Mouse (Mus musculus): ENCODE measurements around the gene Adarb1. TPM values are rescaled to one million over a fixed set of nuclear protein-coding genes. Genes with fewer than 3 reads are reported as not detected.

Gene Adarb1
- polyA plus RNA-seq, 1 experiment from 2014 or later = 5.1 TPM

DNA sequence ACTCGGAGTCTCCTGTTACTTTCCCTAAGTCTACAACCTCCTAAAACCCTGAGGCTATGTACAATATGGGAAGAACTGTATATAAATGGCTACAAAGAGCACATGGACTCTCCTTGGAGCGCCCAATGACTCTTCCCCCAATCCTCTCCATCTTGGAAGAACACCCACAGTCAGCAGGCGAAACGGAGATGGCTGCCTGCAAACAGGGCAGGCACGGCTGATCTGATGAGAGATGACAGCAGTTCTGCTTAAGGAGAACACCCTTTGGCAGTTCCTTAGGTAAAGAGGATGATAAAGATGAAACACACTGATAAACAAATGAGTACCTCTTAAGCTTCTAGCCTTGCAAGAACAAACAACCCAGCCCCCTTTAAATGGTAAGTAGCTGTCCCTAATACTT, 43.7 kb downstream of the Adarb1 start:
- no peaks in the 10 kb centered on the region for H3K9me3 ChIP-seq
- H3K27ac ChIP-seq (replicated peaks) = no peak overlapping the region
- peaks cover 32% of the 10 kb centered on the region for H3K4me1 ChIP-seq
- DNase-seq (ENCODE audit: low spot score) = no peak
- 83% methylated on average over 5 of the region's 5 CpGs for WGBS
- H3K36me3 ChIP-seq (replicated peaks) = no peaks in the 10 kb centered on the region
- H3K27me3 ChIP-seq (replicated peaks; ENCODE audit: low read depth, poor library complexity, severe bottlenecking) = no peaks in the 10 kb centered on the region
- H3K4me3 ChIP-seq = no peak overlapping the region

DNA sequence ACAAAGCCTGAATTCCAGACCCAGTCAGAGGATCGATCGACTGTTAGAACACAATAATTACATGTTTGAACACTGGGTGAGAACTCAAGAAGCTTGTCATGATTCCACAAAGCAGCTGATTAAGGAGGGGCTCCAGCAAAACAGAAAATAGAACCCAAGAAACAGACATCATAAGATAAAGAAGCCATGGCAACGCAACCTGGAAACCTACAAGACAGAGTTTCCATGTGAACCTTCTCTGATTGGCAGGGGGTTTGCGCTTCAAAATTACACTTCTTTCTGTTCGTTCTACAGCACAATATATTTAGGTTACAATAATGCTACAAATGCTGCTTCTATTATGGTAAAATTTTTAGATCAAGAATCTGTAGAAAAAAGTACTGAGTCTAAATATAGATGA, 47.9 kb downstream of the Adarb1 start:
- H3K27ac ChIP-seq (replicated peaks) = no peak overlapping the region
- 91% methylated on average over 5 of the region's 5 CpGs for WGBS
- no peak overlapping the region for H3K4me3 ChIP-seq
- no peaks in the 10 kb centered on the region for H3K27me3 ChIP-seq (replicated peaks; ENCODE audit: low read depth, poor library complexity, severe bottlenecking)
- peaks cover 38% of the 10 kb centered on the region for H3K4me1 ChIP-seq
- H3K36me3 ChIP-seq (replicated peaks) = no peaks in the 10 kb centered on the region
- no peak for DNase-seq (ENCODE audit: low spot score)
- H3K9me3 ChIP-seq = no peaks in the 10 kb centered on the region

DNA sequence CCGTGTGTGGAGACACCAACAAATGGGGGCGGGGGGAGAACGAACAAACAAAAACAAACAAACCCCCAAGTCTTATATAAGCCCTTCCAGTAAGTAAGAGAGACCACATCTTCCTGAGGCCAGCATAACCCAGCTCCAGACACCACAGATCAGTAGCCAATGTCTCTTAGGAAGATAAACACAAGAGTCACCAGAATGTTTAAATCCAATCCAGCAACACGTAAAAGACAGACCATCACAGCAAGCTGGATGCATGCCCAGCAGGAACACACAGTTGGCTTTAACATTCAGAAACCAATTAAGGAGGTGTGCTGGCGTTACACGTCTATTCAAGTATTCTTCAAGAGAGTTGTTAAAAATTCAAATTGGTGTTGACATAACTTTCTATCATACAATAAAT, 50.1 kb downstream of the Adarb1 start:
- Histone ChIP-seq H3K27me3 (replicated peaks; ENCODE audit: low read depth, poor library complexity, severe bottlenecking) (no peaks in the 10 kb centered on the region), H3K4me1 (peaks cover 36% of the 10 kb centered on the region), H3K4me3 (no peak overlapping the region), H3K36me3 (replicated peaks) (no peaks in the 10 kb centered on the region), H3K9me3 (no peaks in the 10 kb centered on the region), H3K27ac (replicated peaks) (no peak overlapping the region)
- WGBS = 80% methylated on average over 6 of the region's 6 CpGs
- no peak for DNase-seq (ENCODE audit: low spot score)

DNA sequence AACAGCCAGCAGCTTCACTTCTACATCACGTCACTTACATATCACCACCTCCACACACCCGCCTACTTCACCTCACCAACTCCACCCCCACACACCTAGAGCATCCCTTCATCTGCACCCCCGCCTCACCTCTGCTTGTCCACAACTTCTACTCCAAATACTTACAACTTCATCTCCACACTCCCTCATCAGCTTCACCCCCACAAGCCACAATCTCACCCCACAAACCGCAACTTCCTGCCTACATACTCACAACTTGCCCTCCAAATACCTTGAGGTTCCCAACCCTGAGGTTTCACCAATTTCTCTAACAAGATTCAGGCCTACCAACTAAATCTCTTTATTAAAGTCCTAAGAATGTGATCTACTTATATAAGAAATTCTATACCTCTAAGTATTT, 51.1 kb downstream of the Adarb1 start:
- Histone ChIP-seq H3K27me3 (replicated peaks; ENCODE audit: low read depth, poor library complexity, severe bottlenecking) (no peaks in the 10 kb centered on the region), H3K36me3 (replicated peaks) (no peaks in the 10 kb centered on the region), H3K9me3 (no peaks in the 10 kb centered on the region), H3K4me3 (no peak overlapping the region), H3K27ac (replicated peaks) (no peak overlapping the region), H3K4me1 (peaks cover 27% of the 10 kb centered on the region)
- 91% methylated on average over 4 of the region's 4 CpGs for WGBS
- DNase-seq (ENCODE audit: low spot score) = no peak

DNA sequence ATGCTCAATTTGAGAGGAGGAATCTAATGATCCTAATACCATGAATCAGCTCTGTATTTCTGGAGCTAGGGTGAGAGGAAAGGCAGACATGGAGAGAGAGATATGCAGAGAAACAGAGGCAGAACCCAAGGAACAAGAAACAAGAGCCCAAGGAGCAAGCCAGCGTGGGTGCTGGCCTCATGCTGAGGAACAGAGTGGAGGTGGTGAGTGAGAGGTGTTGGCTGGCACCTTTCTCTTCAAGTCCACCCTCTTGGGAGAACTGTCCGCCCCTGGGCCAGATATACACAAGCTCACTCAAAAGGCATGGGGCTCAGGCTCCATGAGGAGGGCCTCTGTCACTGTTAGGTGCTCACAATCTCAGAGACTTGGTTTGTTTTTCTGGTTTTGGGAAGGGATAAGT, 52.9 kb downstream of the Adarb1 start:
- Histone ChIP-seq H3K27ac (replicated peaks) (no peak overlapping the region), H3K27me3 (replicated peaks; ENCODE audit: low read depth, poor library complexity, severe bottlenecking) (no peaks in the 10 kb centered on the region), H3K4me3 (no peak overlapping the region), H3K9me3 (no peaks in the 10 kb centered on the region), H3K4me1 (peaks cover 18% of the 10 kb centered on the region), H3K36me3 (replicated peaks) (no peaks in the 10 kb centered on the region)
- 82% methylated on average over 2 of the region's 2 CpGs for WGBS
- no peak for DNase-seq (ENCODE audit: low spot score)

DNA sequence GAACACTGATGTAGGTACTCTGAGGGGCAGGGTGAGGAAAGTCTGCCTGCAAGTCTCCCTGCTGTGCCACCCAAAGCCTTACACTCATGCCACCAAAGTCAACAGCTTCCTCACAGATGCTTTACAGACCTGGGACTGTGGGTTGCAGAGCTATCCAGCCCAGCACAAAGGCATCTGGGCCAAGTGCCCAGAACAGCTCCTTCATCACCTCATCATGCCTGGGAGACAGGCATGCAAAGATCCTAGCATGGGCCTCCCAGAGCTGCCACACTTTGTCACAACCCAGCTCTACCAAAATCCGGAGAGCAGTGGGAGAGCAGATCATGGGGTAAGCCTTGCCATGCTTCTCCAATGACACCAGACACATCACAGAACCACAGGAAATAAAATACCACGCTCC, 57.6 kb downstream of the Adarb1 start:
- WGBS = 76% methylated on average over 2 of the region's 2 CpGs
- no peaks in the 10 kb centered on the region for H3K9me3 ChIP-seq
- no peak overlapping the region for H3K27ac ChIP-seq (replicated peaks)
- no peaks in the 10 kb centered on the region for H3K27me3 ChIP-seq (replicated peaks; ENCODE audit: low read depth, poor library complexity, severe bottlenecking)
- no peak overlapping the region for H3K4me3 ChIP-seq
- DNase-seq (ENCODE audit: low spot score) = no peak
- no peaks in the 10 kb centered on the region for H3K36me3 ChIP-seq (replicated peaks)
- H3K4me1 ChIP-seq = no peaks in the 10 kb centered on the region

DNA sequence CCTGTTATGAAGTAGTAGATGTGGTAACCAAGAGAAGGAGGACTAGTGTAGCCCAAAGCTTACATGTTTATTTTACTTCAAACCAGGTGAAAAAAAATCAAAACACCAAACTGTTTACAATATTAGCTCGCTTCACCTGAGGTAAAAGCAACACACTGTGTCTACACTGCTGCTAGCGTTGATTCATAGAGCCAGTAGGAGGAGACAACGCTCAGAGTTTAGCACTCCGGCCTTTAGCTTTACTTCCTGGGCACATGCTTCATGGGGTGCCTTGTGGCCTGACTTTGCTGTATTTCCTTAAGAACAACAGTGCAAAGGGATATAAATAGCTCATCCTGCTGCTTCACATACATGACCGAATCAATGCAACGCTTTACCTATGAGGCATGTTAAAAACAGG, 60.1 kb downstream of the Adarb1 start:
- DNase-seq (ENCODE audit: low spot score) = no peak
- no peak overlapping the region for H3K27ac ChIP-seq (replicated peaks)
- H3K4me1 ChIP-seq = peaks cover 3% of the 10 kb centered on the region; the same call in 1 of the 2 replicates
- H3K36me3 ChIP-seq (replicated peaks) = no peaks in the 10 kb centered on the region
- 90% methylated on average over 6 of the region's 6 CpGs for WGBS
- H3K27me3 ChIP-seq (replicated peaks; ENCODE audit: low read depth, poor library complexity, severe bottlenecking) = no peaks in the 10 kb centered on the region
- H3K9me3 ChIP-seq = no peaks in the 10 kb centered on the region
- no peak overlapping the region for H3K4me3 ChIP-seq

DNA sequence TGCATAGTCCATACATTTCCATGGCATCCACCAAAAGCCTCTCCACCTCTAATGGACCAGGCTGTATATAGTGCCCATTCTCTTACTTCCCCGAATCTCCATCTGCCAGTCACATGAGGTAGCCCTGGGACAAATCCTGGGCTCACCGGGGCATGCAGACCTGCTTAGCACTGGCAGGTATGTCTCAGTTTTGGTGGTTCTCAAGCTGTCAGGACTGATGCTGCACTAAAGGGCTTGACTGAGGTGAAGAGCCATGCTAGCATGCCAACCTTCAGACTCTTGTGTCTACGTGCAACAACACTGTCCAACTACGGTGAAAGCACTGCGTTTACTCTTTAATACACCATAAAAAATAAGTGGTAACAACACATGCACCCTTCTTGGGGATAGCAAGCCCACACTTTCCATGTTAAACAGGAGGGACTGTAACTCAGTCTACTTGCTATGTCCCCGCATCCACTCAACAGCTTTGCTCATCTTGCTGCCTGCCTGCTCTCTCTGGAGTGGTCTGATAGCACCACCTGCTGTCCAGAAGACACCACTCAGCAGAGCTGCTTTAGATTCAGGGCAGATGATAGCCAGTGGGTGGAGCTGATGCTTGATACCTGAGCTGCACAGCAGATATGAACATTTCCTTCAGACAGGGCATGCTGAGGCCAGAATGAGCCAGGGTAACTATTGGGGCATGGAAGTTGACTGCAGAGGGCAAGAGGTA, 64.9 kb downstream of the Adarb1 start:
- peak; percentile 82 for DNase-seq (ENCODE audit: low spot score)
- H3K27ac ChIP-seq (replicated peaks) = no peak overlapping the region
- H3K27me3 ChIP-seq (replicated peaks; ENCODE audit: low read depth, poor library complexity, severe bottlenecking) = no peaks in the 10 kb centered on the region
- H3K4me3 ChIP-seq = no peak overlapping the region
- peaks cover 3% of the 10 kb centered on the region; the same call in 1 of the 2 replicates for H3K36me3 ChIP-seq (replicated peaks)
- WGBS = 85% methylated on average over 6 of the region's 6 CpGs
- H3K4me1 ChIP-seq = peaks cover 3% of the 10 kb centered on the region; the same call in 1 of the 2 replicates
- H3K9me3 ChIP-seq = no peaks in the 10 kb centered on the region

DNA sequence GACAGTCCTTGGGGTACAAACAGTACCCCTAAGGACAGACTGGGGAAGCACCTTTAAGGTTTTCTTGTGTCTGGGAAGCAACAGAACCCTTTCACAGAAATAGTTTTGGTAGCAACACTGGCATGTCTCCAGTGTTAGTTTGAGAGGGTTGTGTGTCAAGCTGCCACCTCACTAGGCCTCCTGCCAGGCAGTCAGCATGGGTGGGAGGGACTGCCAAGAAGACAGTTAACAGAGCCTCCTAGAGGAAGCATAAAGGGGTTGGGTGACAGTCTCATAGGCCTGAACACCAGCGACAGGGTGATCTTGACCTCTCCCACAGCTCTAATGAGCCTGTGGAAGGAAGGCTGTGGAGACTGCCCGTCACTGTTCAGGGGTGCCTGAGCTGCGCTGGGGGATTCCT, 75.2 kb downstream of the Adarb1 start:
- no peak overlapping the region for H3K4me3 ChIP-seq
- no peak overlapping the region for H3K27ac ChIP-seq (replicated peaks)
- no peaks in the 10 kb centered on the region for H3K36me3 ChIP-seq (replicated peaks)
- no peak for DNase-seq (ENCODE audit: low spot score)
- H3K4me1 ChIP-seq = peaks cover 25% of the 10 kb centered on the region
- 81% methylated on average over 3 of the region's 3 CpGs for WGBS
- H3K9me3 ChIP-seq = no peaks in the 10 kb centered on the region
- no peaks in the 10 kb centered on the region for H3K27me3 ChIP-seq (replicated peaks; ENCODE audit: low read depth, poor library complexity, severe bottlenecking)

DNA sequence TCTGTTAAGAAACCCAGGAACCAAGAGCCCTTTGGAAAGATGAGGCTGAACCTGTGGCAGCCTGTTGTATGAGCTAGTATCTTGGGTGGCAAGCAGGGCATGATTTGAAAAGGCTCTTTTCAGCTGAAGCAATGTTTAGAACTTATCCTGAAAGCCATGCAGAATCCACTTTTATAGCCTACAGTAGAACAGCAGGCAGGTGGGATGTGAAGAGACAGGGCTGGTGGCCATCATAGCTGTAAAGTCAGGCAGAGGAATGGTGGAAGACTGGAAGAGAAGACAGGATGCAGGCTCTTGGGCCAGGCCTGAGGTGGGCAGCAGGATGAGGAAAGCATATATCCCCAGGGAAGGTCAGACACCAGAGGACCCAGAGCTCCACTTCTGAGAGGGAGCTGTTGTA, 76.4 kb downstream of the Adarb1 start:
- H3K27me3 ChIP-seq (replicated peaks; ENCODE audit: low read depth, poor library complexity, severe bottlenecking) = no peaks in the 10 kb centered on the region
- no peak overlapping the region for H3K4me3 ChIP-seq
- peaks cover 28% of the 10 kb centered on the region for H3K4me1 ChIP-seq
- H3K36me3 ChIP-seq (replicated peaks) = no peaks in the 10 kb centered on the region
- no peak for DNase-seq (ENCODE audit: low spot score)
- H3K27ac ChIP-seq (replicated peaks) = no peak overlapping the region
- no peaks in the 10 kb centered on the region for H3K9me3 ChIP-seq

DNA sequence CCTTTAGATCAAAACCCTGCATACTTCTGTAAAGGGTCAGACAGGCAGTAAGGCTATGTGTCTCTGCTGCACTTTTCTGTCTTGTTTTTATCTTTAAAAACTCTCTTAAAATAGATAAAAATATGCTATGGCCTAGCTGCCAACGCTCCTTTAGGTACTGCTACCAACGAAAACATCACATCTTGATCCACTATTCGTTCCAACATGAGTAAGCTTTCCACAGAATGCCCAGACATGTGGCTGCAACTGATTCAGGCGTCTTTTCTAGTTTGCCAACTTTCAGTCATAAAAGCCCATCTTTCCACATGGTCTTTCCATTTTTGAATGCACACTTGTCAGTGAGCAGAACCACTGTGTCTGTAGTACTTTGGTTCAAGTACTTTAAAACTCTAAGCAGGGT, 77.0 kb downstream of the Adarb1 start:
- WGBS = 91% methylated on average over 4 of the region's 4 CpGs
- no peaks in the 10 kb centered on the region for H3K9me3 ChIP-seq
- no peak for DNase-seq (ENCODE audit: low spot score)
- H3K36me3 ChIP-seq (replicated peaks) = no peaks in the 10 kb centered on the region
- H3K4me3 ChIP-seq = no peak overlapping the region
- H3K27me3 ChIP-seq (replicated peaks; ENCODE audit: low read depth, poor library complexity, severe bottlenecking) = no peaks in the 10 kb centered on the region
- no peak overlapping the region for H3K27ac ChIP-seq (replicated peaks)
- peaks cover 29% of the 10 kb centered on the region for H3K4me1 ChIP-seq

DNA sequence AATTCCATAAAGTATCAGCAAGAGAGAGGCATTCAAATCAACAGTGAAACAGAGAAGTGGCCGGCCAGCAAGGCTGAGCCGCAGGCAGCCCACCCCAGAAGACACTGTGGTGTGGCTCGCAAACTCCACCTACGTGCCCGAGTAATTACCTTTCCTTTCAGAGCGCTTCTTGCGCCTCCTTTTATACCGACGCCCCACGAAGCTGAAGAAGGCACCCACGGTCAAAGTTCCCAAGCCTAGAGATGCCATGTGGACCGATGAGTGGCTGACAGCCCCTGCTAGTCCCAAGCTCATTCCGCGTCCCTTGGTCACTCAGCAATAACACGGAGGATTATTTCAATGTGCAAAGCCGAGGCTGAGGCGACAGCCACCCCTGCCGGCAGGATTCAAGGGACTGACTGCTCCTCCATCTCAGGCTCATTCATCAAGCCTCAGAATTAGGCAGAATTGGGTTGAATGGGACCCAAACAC, 78.2 kb downstream of the Adarb1 start:
- Histone ChIP-seq H3K4me1 (peaks cover 36% of the 10 kb centered on the region), H3K36me3 (replicated peaks) (no peaks in the 10 kb centered on the region), H3K9me3 (no peaks in the 10 kb centered on the region), H3K27me3 (replicated peaks; ENCODE audit: low read depth, poor library complexity, severe bottlenecking) (no peaks in the 10 kb centered on the region), H3K4me3 (peak overlapping the region; percentile 57), H3K27ac (replicated peaks) (peak overlapping the region; percentile 15; the same call in 1 of the 2 replicates)
- DNase-seq (ENCODE audit: low spot score) = peak; percentile 47
- 16% methylated on average over 18 of the region's 18 CpGs for WGBS

DNA sequence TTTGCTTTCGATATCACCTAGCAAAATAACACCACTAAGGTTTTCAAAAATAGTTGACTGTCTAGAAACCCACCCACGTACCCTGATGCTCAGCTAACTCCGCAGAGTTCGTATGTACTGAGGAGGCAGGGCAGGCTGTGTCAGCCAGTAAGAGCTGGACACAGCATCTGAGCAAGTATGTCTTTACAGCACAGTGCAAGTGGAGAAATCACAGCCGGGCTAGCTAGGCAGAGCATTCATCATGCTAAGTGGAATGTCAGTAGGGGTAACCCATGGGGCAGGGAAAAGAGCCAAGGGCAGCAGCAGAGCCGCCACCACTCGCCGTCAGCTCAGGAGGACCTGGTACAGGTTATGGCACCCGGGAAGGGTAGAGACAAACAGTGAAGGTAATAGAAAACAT, 84.6 kb downstream of the Adarb1 start:
- no peak overlapping the region for H3K4me3 ChIP-seq
- DNase-seq (ENCODE audit: low spot score) = no peak
- H3K4me1 ChIP-seq = peaks cover 38% of the 10 kb centered on the region
- 86% methylated on average over 9 of the region's 9 CpGs for WGBS
- no peaks in the 10 kb centered on the region for H3K36me3 ChIP-seq (replicated peaks)
- no peaks in the 10 kb centered on the region for H3K9me3 ChIP-seq
- no peak overlapping the region for H3K27ac ChIP-seq (replicated peaks)
- no peaks in the 10 kb centered on the region for H3K27me3 ChIP-seq (replicated peaks; ENCODE audit: low read depth, poor library complexity, severe bottlenecking)
